Mouse (Mus musculus): ENCODE results near the gene Zfp687. TPM values are rescaled to one million over a fixed set of nuclear protein-coding genes. Genes with fewer than 3 reads are reported as not detected.

The Zfp687 gene
- total RNA-seq, 4 experiments from 2014 or later: 25.1 to 35.1 (median 30.6) TPM

DNA sequence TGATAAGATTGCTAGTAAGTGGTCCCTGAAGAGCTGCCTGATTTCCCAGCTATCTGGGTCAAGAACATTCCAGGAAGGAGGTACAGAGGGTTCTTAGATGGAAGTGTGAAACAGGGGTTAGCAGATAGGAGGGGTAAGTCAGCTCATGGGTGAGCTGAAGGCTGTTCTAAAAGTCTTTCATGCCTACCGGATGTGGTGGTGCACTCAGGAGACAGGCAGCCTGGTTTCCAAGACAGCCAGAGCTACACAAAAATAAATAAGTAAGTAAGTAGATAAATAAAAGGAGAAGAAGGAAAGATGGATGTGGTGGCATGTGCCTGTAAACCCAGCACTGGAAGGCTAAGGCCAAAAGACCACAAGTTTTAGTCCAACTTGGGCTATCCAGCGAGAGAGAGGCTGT, 3.5 kb upstream of the Zfp687 start:
- no peak for DNase-seq (ENCODE audit: low spot score in 2 of 2)

DNA sequence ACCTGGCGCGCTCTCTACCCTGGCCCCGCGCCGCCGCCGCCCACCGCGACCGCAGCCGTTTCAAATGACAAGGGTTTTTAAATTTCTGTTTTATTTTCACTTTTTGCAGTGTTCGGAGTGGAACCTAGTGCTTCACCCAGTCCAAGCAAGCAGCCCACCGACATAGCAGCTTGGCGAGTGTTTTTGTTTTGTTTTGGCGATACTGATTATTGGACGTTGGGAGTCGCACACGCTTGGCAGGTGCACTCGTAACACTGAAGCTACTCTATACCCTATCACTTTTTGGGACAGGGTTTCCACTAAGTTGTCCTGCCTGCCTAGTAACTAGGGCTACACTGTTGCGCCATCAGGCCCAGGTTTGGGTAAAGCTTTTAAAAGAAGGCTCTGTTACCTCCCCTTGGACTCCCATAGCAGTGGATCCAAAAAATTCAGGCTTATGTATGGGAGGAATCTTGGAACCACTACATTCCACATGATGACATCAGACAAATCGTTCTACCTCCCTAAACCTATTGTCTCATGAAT, 1.3 kb upstream of the Zfp687 start:
- DNase-seq (ENCODE audit: low spot score in 2 of 2): no peak

GRCm38 (mm10) chr3:95015891-95016531, 763 bp upstream of the Zfp687 start:
- DNase-seq (ENCODE audit: low spot score in 2 of 2): peak; percentile 92 to 94

- no peak for DNase-seq (ENCODE audit: low spot score in 2 of 2)
These were observed 658 bp downstream of the Zfp687 start for GRCm38 (mm10) chr3:95014428-95015151.

GRCm38 (mm10) chr3:95013699-95014427, 1.4 kb downstream of the Zfp687 start:
- DNase-seq (ENCODE audit: low spot score in 2 of 2): no peak

DNA sequence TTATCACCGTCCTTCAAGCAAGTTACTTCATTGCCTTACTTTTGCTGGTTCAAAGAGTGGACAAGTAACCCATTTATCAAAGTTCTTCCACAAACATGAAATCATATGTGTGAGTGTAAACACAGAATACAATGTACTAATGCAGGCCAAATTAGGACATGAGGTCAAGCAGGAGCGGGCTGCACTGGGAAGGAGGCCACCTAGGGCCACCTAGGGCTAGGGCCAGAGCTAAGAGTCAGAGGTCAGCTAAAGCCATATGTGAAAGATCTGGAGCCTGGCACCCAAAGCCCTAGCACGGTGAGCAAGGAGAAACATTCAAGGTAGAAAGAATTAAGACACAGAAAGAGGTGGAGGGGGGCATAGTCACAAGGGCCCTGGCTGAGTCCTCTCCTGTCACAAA, 2.3 kb downstream of the Zfp687 start:
- DNase-seq (ENCODE audit: low spot score in 2 of 2): no peak

- no peak for DNase-seq (ENCODE audit: low spot score in 2 of 2)
These were observed 4.9 kb downstream of the Zfp687 start for GRCm38 (mm10) chr3:95010396-95010795.

GRCm38 (mm10) chr3:95007706-95008105, 7.5 kb downstream of the Zfp687 start:
- DNase-seq (ENCODE audit: low spot score in 2 of 2): no peak

GRCm38 (mm10) chr3:95005651-95006050, 9.6 kb downstream of the Zfp687 start:
- DNase-seq (ENCODE audit: low spot score in 2 of 2): no peak

GRCm38 (mm10) chr3:95003273-95003672, 12.0 kb downstream of the Zfp687 start:
- DNase-seq (ENCODE audit: low spot score in 2 of 2): no peak

GRCm38 (mm10) chr3:95002569-95002968, 12.7 kb downstream of the Zfp687 start:
- peak in 1 of 2 experiments; percentile 34 for DNase-seq (ENCODE audit: low spot score in 2 of 2)

DNA sequence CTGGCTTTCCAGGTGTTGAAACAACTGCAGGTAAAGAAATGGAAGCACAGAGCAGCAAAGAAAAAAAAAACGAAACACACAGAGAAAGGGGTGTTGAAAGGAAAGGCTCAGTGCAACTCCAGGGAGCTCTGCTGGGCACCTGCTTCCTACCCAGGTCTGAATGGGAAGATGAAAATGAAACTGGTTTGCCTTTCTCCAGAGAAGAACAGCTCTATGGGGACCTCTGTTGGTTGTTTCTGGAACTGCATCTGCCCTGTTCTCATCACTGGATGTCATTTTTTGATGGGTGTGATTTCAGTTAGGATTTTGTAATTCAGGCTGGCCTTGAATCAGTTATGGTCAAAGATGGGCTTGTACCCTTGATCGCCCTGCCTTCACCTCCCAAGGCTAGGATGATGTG, 18.3 kb downstream of the Zfp687 start:
- peak; percentile 46 to 84 for DNase-seq (ENCODE audit: low spot score in 2 of 2)

DNA sequence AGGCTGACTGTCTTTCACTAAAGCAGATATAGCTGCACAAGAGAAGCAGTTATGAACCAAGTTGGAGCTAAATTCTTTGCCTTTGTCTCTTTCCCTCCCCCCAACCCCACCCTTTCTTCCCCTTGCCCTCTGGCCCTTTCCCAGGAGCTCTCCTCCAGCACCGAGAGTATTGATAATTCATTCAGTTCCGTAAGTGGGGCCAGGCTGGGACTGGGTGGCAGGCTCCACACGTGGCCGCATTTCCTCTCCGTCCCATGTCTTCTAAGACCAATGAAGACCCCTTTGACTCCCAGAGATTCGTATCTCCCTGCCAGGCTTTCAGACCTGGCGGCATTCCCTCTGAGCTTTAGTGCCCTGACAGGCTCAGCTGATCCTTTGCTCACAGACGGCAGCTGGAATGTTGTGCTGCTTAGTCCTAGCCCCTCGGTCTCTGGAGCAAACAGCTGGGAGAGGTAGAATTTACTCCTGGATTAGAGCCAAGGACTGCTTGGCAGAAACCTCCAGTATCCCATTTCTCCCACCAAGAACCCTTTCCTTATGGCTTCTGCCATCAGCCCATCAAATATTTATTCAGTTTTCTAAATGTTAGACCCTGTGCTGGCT, 26.0 kb downstream of the Zfp687 start:
- DNase-seq (ENCODE audit: low spot score in 2 of 2): no peak

GRCm38 (mm10) chr3:94987578-94987977, 27.7 kb downstream of the Zfp687 start:
- DNase-seq (ENCODE audit: low spot score in 2 of 2): no peak

DNA sequence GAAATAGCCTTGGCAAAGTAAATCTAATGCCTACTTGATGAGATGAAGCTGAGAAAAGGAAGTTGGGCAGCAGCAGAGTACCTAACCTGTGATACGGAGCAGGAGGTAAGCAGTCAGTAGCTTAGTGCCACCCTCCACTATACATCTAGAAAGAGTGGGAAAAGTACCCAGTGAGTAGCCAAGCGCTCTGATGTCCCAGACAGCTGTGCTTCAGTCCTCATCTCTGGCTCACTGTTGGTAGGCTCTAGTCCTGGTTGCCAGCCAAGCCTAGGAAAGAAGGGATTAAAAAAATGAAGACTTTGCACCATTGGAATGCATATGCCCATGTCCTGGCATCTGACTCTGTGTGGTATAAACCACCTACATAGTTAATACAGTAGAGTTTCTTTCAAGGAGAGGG, 29.7 kb downstream of the Zfp687 start:
- DNase-seq (ENCODE audit: low spot score in 2 of 2): no peak

- DNase-seq (ENCODE audit: low spot score in 2 of 2): no peak
These were observed 30.9 kb downstream of the Zfp687 start for GRCm38 (mm10) chr3:94984312-94984711.

DNA sequence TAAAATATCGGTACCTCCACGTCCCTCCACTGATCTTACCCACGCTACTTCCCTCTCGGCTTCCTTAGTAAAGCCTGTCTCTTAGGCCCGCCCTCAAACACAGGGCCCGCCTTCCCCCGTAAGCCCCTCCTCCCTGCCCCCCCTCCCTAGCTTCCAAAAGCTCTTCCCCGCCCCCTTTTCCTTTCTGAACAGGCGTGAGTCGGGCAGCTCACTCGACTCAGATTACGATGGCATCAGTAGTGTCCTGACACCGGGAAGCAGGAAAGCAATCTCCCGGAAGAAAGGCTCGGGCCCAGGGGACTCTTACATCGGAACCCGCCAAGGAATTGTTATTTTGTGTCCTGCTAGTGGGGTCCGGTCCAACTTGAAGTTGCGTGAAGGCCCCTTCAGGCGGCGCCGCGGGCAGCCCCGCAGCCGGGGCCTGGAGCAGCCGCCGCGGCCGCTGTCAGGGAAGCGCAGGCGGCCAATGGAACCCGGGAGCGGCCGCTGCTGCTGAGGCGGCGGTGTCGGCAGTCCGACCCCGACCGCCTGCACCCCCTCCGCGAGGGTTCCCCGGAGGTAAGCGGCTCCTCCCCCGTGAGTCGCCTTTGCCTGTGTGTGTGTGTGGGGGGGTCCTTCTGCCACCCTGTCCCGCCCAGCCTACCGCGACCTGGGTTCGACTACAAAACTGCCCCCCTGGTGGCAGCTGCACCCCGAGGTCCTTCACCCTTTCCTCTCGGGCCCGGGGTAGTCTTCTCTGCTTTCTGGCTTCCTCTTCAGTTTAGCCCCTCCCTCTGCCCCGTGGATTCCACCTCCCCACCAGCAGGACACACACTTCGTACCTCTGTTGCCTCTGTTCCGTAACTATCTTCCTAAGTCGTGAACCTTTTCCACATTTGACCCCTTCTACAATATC, 40.5 kb downstream of the Zfp687 start, which contains the start of gene Pi4kb:
Gene Pi4kb (plus strand): TSS at position 204 of the 895 bp plus-strand sequence.
- peak; percentile 70 to 79 for DNase-seq (ENCODE audit: low spot score in 2 of 2)

DNA sequence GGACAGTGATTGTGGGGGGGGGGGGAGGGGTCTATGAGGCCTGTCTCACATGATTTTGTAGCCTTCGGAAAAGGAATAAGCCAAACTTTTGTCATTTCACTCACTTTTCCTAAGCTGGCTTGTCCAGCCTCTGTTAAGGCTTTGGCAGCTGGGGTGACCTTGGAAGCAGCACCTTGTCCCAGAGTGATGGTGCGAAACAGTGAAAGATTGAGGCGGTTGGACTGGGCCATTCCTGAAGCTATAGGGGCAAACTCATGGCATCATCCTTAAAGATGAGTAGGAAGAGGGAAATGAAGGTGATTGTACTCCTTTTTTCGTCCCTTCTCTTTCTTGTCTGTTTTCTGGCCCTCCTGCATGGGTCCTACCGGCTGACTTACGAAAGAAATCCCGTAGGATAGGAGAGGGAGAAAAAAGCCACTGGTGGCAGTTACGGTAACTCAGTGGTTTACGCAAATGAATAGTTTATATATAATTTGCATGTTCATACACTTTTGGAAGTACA, 41.2 kb downstream of the Zfp687 start:
- DNase-seq (ENCODE audit: low spot score in 2 of 2): no peak

- no peak for DNase-seq (ENCODE audit: low spot score in 2 of 2)
These were observed 41.6 kb downstream of the Zfp687 start for GRCm38 (mm10) chr3:94973620-94974019.

GRCm38 (mm10) chr3:94972552-94972951, 42.7 kb downstream of the Zfp687 start:
- DNase-seq (ENCODE audit: low spot score in 2 of 2): no peak

Data from layer of hippocampus, adult 8-10 months (tissue).